Mouse (Mus musculus) lung, adult 2 months (tissue): Measurements from ENCODE around the gene Ccnj.
A peak's percentile ranks its signal among the peaks of the same experiment; 100 is the strongest.

Experiments
- CTCF ChIP-seq: fragments of 200-500 bp; IDR thresholded peaks from 2 replicates; pipeline ENCODE4 v1.5.1; 2011; ENCODE audit warnings: mild to moderate bottlenecking, low read length, control low read depth; ENCODE audit not compliant: insufficient read depth
- POLR2A ChIP-seq: fragments of 200-500 bp; IDR thresholded peaks from 2 replicates; pipeline ENCODE4 v1.6.1; 2011; ENCODE audit warnings: low read depth, mild to moderate bottlenecking, control low read depth, low read length, borderline replicate concordance; ENCODE audit errors: extremely low read depth

- TF ChIP-seq CTCF (peak; percentile 10; the same call in 1 of the 2 replicates), POLR2A (no peak)
These were observed 12.3 kb upstream of the Ccnj start for GRCm38 (mm10) chr19:40818764-40819163.
